In the genomic region with DNA sequence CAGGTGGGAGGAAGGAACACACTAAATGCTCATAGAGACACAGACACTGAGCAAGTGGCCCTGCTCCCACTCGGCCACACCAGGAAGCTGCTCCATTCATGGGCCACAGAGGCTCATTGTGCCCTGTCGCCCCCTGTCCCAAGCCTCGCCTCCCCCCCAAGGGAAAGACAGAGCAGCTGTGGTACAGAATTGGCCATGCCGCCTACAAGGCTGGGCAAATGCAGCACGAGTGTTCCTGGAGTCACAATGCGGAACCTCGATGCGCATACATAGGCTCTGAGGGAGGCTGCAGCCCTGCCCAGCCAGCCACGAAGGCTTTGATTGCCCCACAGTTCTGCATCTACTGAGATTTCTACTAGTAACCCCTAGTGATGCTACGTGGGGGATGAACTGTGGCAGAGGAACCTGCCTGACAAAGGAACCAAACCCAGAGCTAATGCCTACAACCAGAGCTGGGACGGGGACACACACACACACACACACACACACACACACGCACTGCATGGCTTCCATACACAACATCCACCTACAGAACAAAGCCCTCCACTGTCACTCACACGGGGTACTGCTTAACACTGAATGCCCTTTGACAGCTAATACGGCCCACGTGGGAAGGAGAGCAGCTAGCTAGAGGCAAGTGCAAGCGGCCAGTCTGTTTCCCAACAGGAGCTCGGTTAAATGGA, we compare ENCODE assay signal across 9 mouse cellular contexts. TPM values are rescaled to one million over a fixed set of nuclear protein-coding genes. Genes with fewer than 3 reads are reported as not detected.
DNase-seq lines count a peak whose midpoint lies in the region; ATAC-seq and TF ChIP-seq lines count a peak whose summit lies in the region.
"Had no signal": no experiment of that assay in that cellular context is flagged by ENCODE, and none has a peak within 500 bp of the region (broad histone marks: within the 10 kb centered on the region; RNA-seq: fewer than 3 reads in every experiment).

No protein-coding gene starts in this region.

- H3K27me3 ChIP-seq in heart, embryonic 11.5 days (ENCODE audit: control insufficient read depth, insufficient read depth, low read length): no peaks in the 10 kb centered on the region
- no peaks in the 10 kb centered on the region for H3K27me3 ChIP-seq in midbrain, embryonic 10.5 days (ENCODE audit: low read depth, poor library complexity, severe bottlenecking)
- no peaks in the 10 kb centered on the region for H3K27me3 ChIP-seq in stomach, postnatal 0 days (ENCODE audit: control insufficient read depth, insufficient read depth, low read length)

- intact Hi-C loops in heart, postnatal 10 days (cut with DNase I): no loop called here

- no peak overlapping the region for H3K9ac ChIP-seq in heart, embryonic 11.5 days (ENCODE audit: low read depth, low read length)
- no peak overlapping the region for H3K9ac ChIP-seq in stomach, postnatal 0 days (ENCODE audit: low read length)

- H3K4me3 ChIP-seq in heart, embryonic 11.5 days (ENCODE audit: low read depth, low read length): no peak overlapping the region
- no peak overlapping the region; the same call in 1 of the 2 replicates for H3K4me3 ChIP-seq in midbrain, embryonic 10.5 days
- no peak overlapping the region for H3K4me3 ChIP-seq in stomach, postnatal 0 days (ENCODE audit: low read depth, low read length)

- no peak for TF ChIP-seq EP300 in stomach, postnatal 0 days (optimal IDR thresholded peaks at IDR 0.05)

- no peak for ATAC-seq in heart, embryonic 11.5 days (replicated peaks; ENCODE audit: insufficient number of reproducible peaks, low FRiP score, low TSS enrichment)
- no peak for ATAC-seq in stomach, postnatal 0 days (ENCODE audit: low FRiP score, low TSS enrichment)

- H3K4me1 ChIP-seq in heart, embryonic 11.5 days (ENCODE audit: control insufficient read depth, insufficient read depth, low read length): peaks cover 62% of the 10 kb centered on the region
- H3K4me1 ChIP-seq in midbrain, embryonic 10.5 days: peaks cover 31% of the 10 kb centered on the region
- peaks cover 9% of the 10 kb centered on the region for H3K4me1 ChIP-seq in stomach, postnatal 0 days (replicated peaks; ENCODE audit: control insufficient read depth, insufficient read depth)

- no peak overlapping the region for H3K4me2 ChIP-seq in heart, embryonic 11.5 days
- no peak overlapping the region for H3K4me2 ChIP-seq in stomach, postnatal 0 days (replicated peaks; ENCODE audit: low read depth)

- 81% methylated on average over 17 of the region's 17 CpGs for WGBS in heart, embryonic 11.5 days (ENCODE audit: insufficient replicate concordance)
- 63% methylated on average over 17 of the region's 17 CpGs for WGBS in midbrain, embryonic 10.5 days
- WGBS in stomach, postnatal 0 days: 76% methylated on average over 17 of the region's 17 CpGs

- H3K36me3 ChIP-seq in heart, embryonic 11.5 days (ENCODE audit: control insufficient read depth, insufficient read depth, low read length): peaks cover 27% of the 10 kb centered on the region
- H3K36me3 ChIP-seq in midbrain, embryonic 10.5 days: peaks cover 57% of the 10 kb centered on the region
- peaks cover 47% of the 10 kb centered on the region for H3K36me3 ChIP-seq in stomach, postnatal 0 days (ENCODE audit: control insufficient read depth, insufficient read depth, low read length)

- TF ChIP-seq CTCF in stomach, postnatal 0 days (IDR thresholded peaks at IDR 0.05; ENCODE audit: low read depth): no peak

- no peaks in the 10 kb centered on the region for H3K9me3 ChIP-seq in heart, embryonic 11.5 days (replicated peaks; ENCODE audit: control insufficient read depth, low read length)
- H3K9me3 ChIP-seq in midbrain, embryonic 10.5 days (replicated peaks): no peaks in the 10 kb centered on the region
- H3K9me3 ChIP-seq in stomach, postnatal 0 days (ENCODE audit: control insufficient read depth, low read length): no peaks in the 10 kb centered on the region

- no peak for DNase-seq in heart, postnatal 10 days
- peak; percentile 63 to 64 for DNase-seq in right cerebral cortex, postnatal 10 days (ENCODE audit: low spot score in 2 of 2)
- DNase-seq in right cerebral cortex, postnatal 4 days: no peak
- DNase-seq in midbrain, embryonic 10.5 days (ENCODE audit: low spot score): no peak
- no peak for DNase-seq in stomach, postnatal 0 days (ENCODE audit: low spot score)
- DNase-seq in spleen, postnatal 36 days (ENCODE audit: low spot score in 2 of 2): no peak
- DNase-seq in cerebellum, adult 11-12 months: no peak

- H3K27ac ChIP-seq in heart, embryonic 11.5 days (ENCODE audit: low read depth, low read length): peak overlapping the region; percentile 37
- H3K27ac ChIP-seq in midbrain, embryonic 10.5 days (replicated peaks): peak overlapping the region; percentile 68
- peak overlapping the region; percentile 8; the same call in 1 of the 2 replicates for H3K27ac ChIP-seq in stomach, postnatal 0 days (replicated peaks)

RNA-seq across cellular contexts. Expression of a gene that starts 31.4 kb away (rescaled TPM):
- 30.4 and 31.8 TPM in 2 replicates for polyA plus RNA-seq in heart, embryonic 11.5 days (2014; fragmentation: Nextera tagmentation; extraction: Ambion mirVana)
- total RNA-seq in heart, postnatal 10 days (2021): 100 to 1,000 TPM; 206 to 221 TPM
- polyA plus RNA-seq in midbrain, embryonic 10.5 days (2016; fragmentation: Nextera tagmentation; extraction: Ambion mirVana): 29.0 and 29.4 TPM in 2 replicates
- 27.9 and 32.9 TPM in 2 replicates for polyA plus RNA-seq in stomach, postnatal 0 days (2015; fragmentation: Nextera tagmentation; extraction: Ambion mirVana)

RNA-seq across cellular contexts. Expression of a gene that starts 53.8 kb away (rescaled TPM):
- 0.67 and 0.89 TPM in 2 replicates for polyA plus RNA-seq in heart, embryonic 11.5 days (2014; fragmentation: Nextera tagmentation; extraction: Ambion mirVana)
- total RNA-seq in heart, postnatal 10 days (2021): not detected
- 0.07 and 0.12 TPM in 2 replicates for polyA plus RNA-seq in midbrain, embryonic 10.5 days (2016; fragmentation: Nextera tagmentation; extraction: Ambion mirVana)
- 0.05 and 0.10 TPM in 2 replicates for polyA plus RNA-seq in stomach, postnatal 0 days (2015; fragmentation: Nextera tagmentation; extraction: Ambion mirVana)
- total RNA-seq: adrenal gland, adult 18-20 months had no signal

Comparison
In these comparisons a context has a peak if more than half of its experiments do, and no peak if none do; other contexts are left out.
1. DNase-seq: peak in right cerebral cortex, postnatal 10 days (2 of 2); none in heart, postnatal 10 days (0 of 2), right cerebral cortex, postnatal 4 days (single experiment), midbrain, embryonic 10.5 days (single experiment), stomach, postnatal 0 days (single experiment), spleen, postnatal 36 days (0 of 2) and cerebellum, adult 11-12 months (single experiment).
2. H3K27ac ChIP-seq: peak in every context shown above with its lines; median percentile 68 in midbrain, embryonic 10.5 days; 37 in heart, embryonic 11.5 days; 8 in stomach, postnatal 0 days.